Mouse (Mus musculus): ENCODE measurements at regions not wholly inside any gene's neighbourhood (a gene's known extent, or its start where the extent isn't known, plus 50 kb on each side); places are given as distances from the start of the nearest gene placed in this dataset.

GRCm38 (mm10) chr2:75773431-75773830 lies 58.5 kb upstream of the Agps start:
- TF ChIP-seq CTCF (IDR thresholded peaks at IDR 0.05; ENCODE audit: insufficient read depth, low read length) (no peak), POLR2A (IDR thresholded peaks at IDR 0.05; ENCODE audit: borderline replicate concordance, extremely low read depth, low read depth, low read length) (no peak)
